Mouse (Mus musculus) forebrain, embryonic 11.5 days (tissue): ENCODE data around the gene Mdh1. TPM values are rescaled to one million over a fixed set of nuclear protein-coding genes. Genes with fewer than 3 reads are reported as not detected.

Experiments used
- ATAC-seq: fragments of 200-750 bp; cut with Nextera tagmentation; replicated peaks from 2 replicates; pipeline ENCODE4 v1.8.0; 2017; ENCODE audit warnings: moderate TSS enrichment; ENCODE audit not compliant: low FRiP score
- DNase-seq: peaks from one replicate; pipeline ENCODE4 v3.0.0-alpha.2; 2017; ENCODE audit warnings: low spot score
- H3K27ac ChIP-seq: fragments of 300-500 bp; sonication (generic); 2 replicates; pipeline ENCODE4 v1.5.1; 2014; ENCODE audit warnings: low read depth, low read length
- H3K27me3 ChIP-seq: fragments of 300-500 bp; sonication (generic); 2 replicates; pipeline ENCODE4 v1.6.1; 2014; ENCODE audit warnings: mild to moderate bottlenecking, low read length, mixed read lengths; ENCODE audit not compliant: control insufficient read depth, insufficient read depth
- H3K36me3 ChIP-seq: fragments of 300-500 bp; sonication (generic); 2 replicates; pipeline ENCODE4 v1.6.1; 2014; ENCODE audit warnings: mild to moderate bottlenecking, low read length, moderate library complexity, mixed read lengths; ENCODE audit not compliant: control insufficient read depth, insufficient read depth
- H3K4me1 ChIP-seq: fragments of 300-500 bp; sonication (generic); replicated peaks from 2 replicates; pipeline ENCODE4 v1.6.1; 2014; ENCODE audit warnings: low read length, mixed read lengths; ENCODE audit not compliant: control insufficient read depth, insufficient read depth
- H3K4me2 ChIP-seq: fragments of 300-500 bp; sonication (generic); 2 replicates; pipeline ENCODE4 v1.6.1; 2014; ENCODE audit warnings: low read depth, mild to moderate bottlenecking, low read length, moderate library complexity, mixed read lengths; ENCODE audit not compliant: severe bottlenecking
- H3K4me3 ChIP-seq: fragments of 300-500 bp; sonication (generic); 2 replicates; pipeline ENCODE4 v1.5.1; 2014; ENCODE audit warnings: low read depth, low read length
- H3K9ac ChIP-seq: fragments of 300-500 bp; sonication (generic); 2 replicates; pipeline ENCODE4 v1.6.1; 2014; ENCODE audit warnings: low read length
- H3K9me3 ChIP-seq: fragments of 300-500 bp; sonication (generic); 2 replicates; pipeline ENCODE4 v1.6.1; 2016; ENCODE audit warnings: low read length, mixed read lengths; ENCODE audit not compliant: control insufficient read depth
- WGBS: fragments of 180-500 bp; shearing (Covaris S2); extraction: QIAGEN DNeasy Blood & Tissue Kit; methylation state at CpG from one replicate; pipeline ENCODE4 v1.1.7; 2014; 5-methylcytosine and 5-hydroxymethylcytosine counted together
- polyA plus RNA-seq: library from polyadenylated mRNA; unstranded; fragments of >200 nt; fragmentation: Nextera tagmentation; extraction: Ambion mirVana; gene quantifications from 2 replicates; pipeline ENCODE4 v1.2.1, GENCODE M21; 2014

Mdh1 gene
- polyA plus RNA-seq, 1 experiment from 2014 or later: 397 TPM

DNA sequence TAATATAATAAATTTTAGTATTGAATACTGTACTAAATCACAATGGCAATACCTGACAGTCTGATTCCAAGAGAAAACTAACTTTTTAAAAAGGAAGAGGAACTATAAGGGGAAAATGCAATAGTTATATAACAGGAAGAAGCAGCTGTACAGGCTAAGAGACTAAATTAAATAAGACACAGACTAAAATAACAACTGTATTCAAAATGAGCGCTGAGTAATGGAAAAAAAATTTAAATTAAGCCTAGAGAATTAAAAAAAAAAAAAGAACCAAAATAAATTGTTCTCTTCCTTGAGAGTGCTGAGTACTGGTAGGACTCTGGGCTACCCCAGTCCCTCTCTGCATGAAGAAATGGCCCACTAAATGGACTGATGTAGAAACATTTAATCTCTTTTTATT, 4.4 kb downstream of the Mdh1 start:
- Histone ChIP-seq H3K4me1 (peaks cover 3% of the 10 kb centered on the region), H3K9me3 (no peaks in the 10 kb centered on the region), H3K4me3 (no peak overlapping the region), H3K4me2 (no peak overlapping the region), H3K27ac (no peak overlapping the region), H3K36me3 (no peaks in the 10 kb centered on the region), H3K27me3 (no peaks in the 10 kb centered on the region), H3K9ac (no peak overlapping the region)
- no peak for DNase-seq
- ATAC-seq: no peak
- WGBS: 96% methylated on average over 1 of the region's 1 CpGs

DNA sequence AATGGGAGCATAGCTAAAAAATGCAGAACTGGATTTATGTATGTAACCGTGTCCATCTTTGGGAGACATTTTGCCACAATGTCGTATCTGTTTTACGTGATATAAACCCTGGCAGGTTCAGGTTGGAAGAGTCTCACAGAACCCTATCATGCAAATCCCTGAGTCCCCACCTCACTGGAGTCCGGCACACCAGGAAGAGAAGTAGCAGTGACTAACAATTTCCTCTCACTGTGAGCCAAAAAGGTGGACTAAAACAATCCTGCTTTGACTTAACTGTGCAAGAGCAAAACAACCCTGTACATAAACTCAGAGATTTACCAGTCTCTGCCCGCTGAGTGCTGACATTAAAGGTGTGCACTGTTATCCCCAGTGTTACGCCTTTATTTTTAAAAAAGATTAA, 5.2 kb downstream of the Mdh1 start:
- WGBS: 94% methylated on average over 6 of the region's 6 CpGs
- Histone ChIP-seq H3K27me3 (no peaks in the 10 kb centered on the region), H3K4me2 (no peak overlapping the region), H3K27ac (no peak overlapping the region), H3K9ac (no peak overlapping the region), H3K4me3 (no peak overlapping the region), H3K4me1 (peaks cover 3% of the 10 kb centered on the region), H3K36me3 (no peaks in the 10 kb centered on the region; the same call in 1 of the 2 replicates), H3K9me3 (no peaks in the 10 kb centered on the region)
- DNase-seq (no peak), ATAC-seq (no peak)

DNA sequence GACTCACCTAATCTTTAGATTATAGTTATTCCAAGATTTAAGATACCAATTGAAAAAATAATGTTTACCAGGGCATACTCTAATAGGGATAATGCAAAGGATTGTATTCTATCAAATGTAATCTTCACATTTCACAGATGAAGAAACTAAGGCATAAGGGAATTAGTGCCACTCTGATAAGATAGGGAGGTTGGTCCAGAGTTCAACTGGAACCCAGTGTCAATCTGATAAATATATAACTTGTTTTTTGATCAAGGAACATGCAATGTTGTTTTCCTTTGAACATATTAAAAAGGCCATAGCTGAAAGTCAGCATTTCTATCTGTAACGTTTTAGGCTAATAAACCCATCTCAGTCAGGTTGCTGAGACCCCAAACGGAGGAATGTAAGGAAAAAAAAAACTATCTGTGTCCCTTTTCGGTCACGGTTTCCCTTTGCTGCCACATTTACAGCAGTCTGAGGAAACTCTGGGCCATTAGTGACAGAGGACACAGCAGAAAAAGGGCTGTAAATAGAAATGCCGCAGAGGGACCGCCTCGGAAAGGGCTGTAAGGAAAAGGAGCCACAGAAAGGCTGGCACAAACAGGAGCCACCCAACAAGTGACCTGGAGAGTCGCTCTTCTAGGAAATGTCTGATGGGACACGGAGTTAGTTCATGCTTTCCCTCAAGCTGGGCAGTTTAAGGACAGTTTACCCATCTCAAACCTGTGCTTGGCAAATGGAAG, 7.3 kb downstream of the Mdh1 start:
- DNase-seq (no peak), ATAC-seq (no peak)
- Histone ChIP-seq H3K9ac (no peak overlapping the region), H3K27me3 (no peaks in the 10 kb centered on the region), H3K36me3 (no peaks in the 10 kb centered on the region; the same call in 1 of the 2 replicates), H3K27ac (no peak overlapping the region), H3K4me3 (no peak overlapping the region), H3K9me3 (no peaks in the 10 kb centered on the region), H3K4me2 (no peak overlapping the region), H3K4me1 (no peaks in the 10 kb centered on the region)
- 96% methylated on average over 9 of the region's 9 CpGs for WGBS

DNA sequence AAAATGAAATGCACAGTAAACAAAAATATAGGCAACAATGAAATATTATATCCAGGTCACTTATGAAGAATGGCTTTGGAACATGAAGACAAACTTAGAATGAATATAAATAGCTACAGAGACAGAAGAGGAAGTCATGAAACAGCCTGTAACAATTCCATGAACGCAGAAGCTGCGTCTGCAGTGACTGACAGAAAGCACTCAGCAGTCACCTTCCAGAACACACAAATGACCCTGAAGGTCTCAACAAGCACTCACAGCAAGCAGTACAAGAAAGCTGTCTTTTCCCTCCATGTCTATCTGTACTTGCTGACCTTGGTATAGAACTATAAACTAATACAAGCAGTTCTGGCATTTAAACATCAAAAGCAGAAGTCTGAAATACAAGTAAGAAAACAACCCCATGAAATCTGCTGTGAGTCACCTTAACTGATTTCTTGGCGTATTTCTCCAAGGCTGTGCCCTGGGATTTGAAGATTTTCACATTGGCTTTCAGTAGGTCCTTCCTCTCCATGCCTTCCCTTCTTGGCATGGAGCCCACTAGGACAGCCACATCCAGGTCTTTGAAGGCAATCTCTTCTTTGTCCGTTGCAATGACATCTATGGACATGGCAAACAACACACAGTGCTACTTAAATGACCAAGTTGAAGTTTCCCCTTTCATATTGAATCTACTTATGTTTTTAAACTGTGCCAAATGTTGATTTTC, 8.4 kb downstream of the Mdh1 start:
- H3K4me1 ChIP-seq: no peaks in the 10 kb centered on the region
- 95% methylated on average over 4 of the region's 4 CpGs for WGBS
- H3K36me3 ChIP-seq: peaks cover 2% of the 10 kb centered on the region; the same call in 1 of the 2 replicates

DNA sequence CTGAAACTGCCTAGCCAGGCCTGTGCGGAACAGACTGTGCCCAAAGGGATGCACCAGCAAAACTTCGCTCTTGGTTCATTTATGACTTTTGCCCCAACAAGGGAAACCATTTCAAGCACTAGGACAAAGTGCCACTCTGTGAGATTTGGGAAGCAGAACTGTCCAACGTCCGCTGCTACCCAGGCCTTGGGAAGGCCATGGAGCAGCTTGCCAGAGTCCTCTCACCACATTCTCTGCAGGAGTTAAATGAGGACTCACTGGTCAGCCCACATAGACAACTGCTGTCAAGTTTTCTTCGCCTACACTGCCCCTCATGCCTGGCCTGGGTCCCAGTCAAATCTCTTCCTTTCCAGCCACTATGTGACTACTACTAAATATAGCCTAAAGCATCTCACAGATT, 10.8 kb downstream of the Mdh1 start:
- DNase-seq (no peak), ATAC-seq (no peak)
- no peaks in the 10 kb centered on the region for H3K4me1 ChIP-seq
- H3K27me3 ChIP-seq: no peaks in the 10 kb centered on the region
- H3K27ac ChIP-seq: no peak overlapping the region
- H3K4me3 ChIP-seq: no peak overlapping the region
- H3K36me3 ChIP-seq: peaks cover 2% of the 10 kb centered on the region; the same call in 1 of the 2 replicates
- WGBS: 91% methylated on average over 5 of the region's 5 CpGs
- H3K9me3 ChIP-seq: no peaks in the 10 kb centered on the region
- no peak overlapping the region for H3K4me2 ChIP-seq
- H3K9ac ChIP-seq: no peak overlapping the region

More for the DNA sequence above, 8.4 kb downstream of the Mdh1 start:
- no peak overlapping the region for H3K9ac ChIP-seq
- no peaks in the 10 kb centered on the region for H3K9me3 ChIP-seq
- no peak overlapping the region for H3K27ac ChIP-seq
- ATAC-seq (no peak), DNase-seq (no peak)
- H3K4me2 ChIP-seq: no peak overlapping the region
- no peak overlapping the region for H3K4me3 ChIP-seq
- H3K27me3 ChIP-seq: no peaks in the 10 kb centered on the region

DNA sequence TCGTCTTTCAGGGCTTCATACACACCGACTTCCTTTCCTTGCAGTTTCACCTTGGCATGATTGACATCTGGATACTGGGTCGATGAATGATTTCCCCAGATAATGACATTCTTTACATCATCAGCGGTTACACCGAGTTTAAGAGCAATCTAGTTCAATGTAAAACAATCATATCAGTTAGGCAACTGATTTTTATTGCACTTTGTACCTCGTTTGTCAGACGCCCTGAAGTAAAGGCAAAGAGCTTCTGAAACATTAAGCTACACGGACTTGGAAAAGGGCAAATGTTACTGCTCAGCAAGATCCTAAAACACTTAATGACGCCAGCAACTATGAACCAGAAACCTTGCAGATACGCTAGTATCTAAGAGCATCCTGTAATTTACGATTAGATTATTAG, 12.4 kb downstream of the Mdh1 start:
- no peak for DNase-seq
- WGBS: 93% methylated on average over 11 of the region's 11 CpGs
- Histone ChIP-seq H3K27me3 (no peaks in the 10 kb centered on the region), H3K4me1 (no peaks in the 10 kb centered on the region), H3K9ac (no peak overlapping the region), H3K9me3 (no peaks in the 10 kb centered on the region), H3K36me3 (peaks cover 2% of the 10 kb centered on the region; the same call in 1 of the 2 replicates), H3K27ac (no peak overlapping the region), H3K4me2 (no peak overlapping the region), H3K4me3 (no peak overlapping the region)
- ATAC-seq: no peak

DNA sequence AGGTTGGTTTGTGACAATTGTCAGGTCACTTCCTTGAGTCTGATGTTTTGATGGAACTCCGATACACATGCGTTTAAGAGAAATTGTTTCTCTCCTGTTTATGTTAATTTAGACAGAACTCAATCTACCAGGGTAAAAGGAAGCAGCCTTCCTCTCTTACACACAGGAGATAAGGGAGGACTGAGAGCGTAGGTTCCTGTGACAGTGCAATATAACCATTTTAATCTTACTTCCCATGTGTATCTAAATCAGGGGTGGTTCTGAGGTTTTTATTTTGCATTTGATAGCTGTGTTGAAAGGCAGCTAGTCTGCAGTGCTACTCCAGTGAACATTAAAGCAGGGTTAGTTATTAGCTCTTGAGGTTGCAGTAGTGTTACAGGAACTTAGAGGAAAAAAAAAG, 20.1 kb downstream of the Mdh1 start:
- Histone ChIP-seq H3K4me2 (no peak overlapping the region), H3K27ac (no peak overlapping the region), H3K36me3 (no peaks in the 10 kb centered on the region), H3K4me1 (no peaks in the 10 kb centered on the region), H3K4me3 (no peak overlapping the region), H3K9me3 (no peaks in the 10 kb centered on the region), H3K27me3 (no peaks in the 10 kb centered on the region), H3K9ac (no peak overlapping the region)
- 87% methylated on average over 3 of the region's 3 CpGs for WGBS
- no peak for ATAC-seq
- no peak for DNase-seq

DNA sequence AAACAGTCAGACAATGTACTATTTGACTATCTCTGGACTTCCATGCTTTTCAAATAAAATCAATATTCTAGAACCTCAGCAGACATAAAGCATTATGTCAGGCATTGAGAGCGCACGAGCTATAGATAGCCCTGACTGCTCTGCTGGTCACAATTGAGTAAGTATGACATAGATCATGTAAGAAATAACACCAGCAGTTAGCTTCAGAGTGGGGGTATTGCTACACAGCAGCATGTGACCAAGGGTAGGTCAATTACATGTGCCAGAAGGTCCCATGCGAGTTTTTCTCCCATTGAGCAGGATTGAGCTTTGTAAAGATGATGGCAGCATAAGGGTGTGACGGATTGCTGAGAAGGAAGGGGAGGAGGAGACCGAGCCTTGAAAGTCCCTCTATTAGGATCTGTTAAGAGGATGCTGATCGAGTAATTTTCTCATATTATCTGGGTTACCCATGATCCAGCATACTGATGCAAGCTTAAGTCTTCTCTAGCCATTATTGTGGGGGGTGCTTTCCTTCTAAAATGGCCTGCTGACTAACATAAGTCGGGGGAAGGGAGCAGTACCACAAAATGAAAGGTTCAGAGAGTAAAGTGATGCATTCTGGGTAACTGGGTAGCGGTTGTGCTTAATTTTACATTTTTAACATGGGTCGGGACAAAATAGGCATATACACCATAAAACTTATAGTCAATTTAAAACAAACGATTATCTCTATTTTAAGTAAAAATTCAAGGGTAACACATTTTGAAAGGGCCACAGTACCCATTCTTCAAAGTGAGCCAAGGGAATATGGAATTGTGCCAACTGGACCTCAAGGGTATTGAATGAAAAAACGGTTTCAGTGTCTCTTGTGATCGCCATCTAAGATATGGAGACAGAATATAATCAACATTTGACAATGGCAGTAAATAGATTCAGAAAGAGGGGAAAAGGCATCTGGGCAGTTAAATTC, 21.7 kb downstream of the Mdh1 start:
- Histone ChIP-seq H3K4me3 (no peak overlapping the region), H3K9ac (no peak overlapping the region), H3K4me1 (no peaks in the 10 kb centered on the region), H3K36me3 (no peaks in the 10 kb centered on the region), H3K27ac (no peak overlapping the region), H3K9me3 (no peaks in the 10 kb centered on the region), H3K27me3 (no peaks in the 10 kb centered on the region), H3K4me2 (no peak overlapping the region)
- 90% methylated on average over 12 of the region's 12 CpGs for WGBS
- DNase-seq (no peak), ATAC-seq (no peak)
